Mouse (Mus musculus) MEL (cell line): ENCODE measurements around the gene Wdr35.

Source experiments
- CHD1 ChIP-seq: IDR thresholded peaks from 2 replicates; pipeline ENCODE4 v1.6.1; 2012; ENCODE audit warnings: low read depth, mild to moderate bottlenecking, inconsistent platforms, low read length, improper control_type of control experiment
- CTCF ChIP-seq, 3 experiments: IDR thresholded peaks in 2 of 3; conservative IDR thresholded peaks in 1 of 3; 2 replicates each; pipeline ENCODE4 v1.5.1; 2011 to 2012; ENCODE audit warnings: low read length in 3 of 3, low read depth in 2 of 3, mild to moderate bottlenecking in 2 of 3, improper control_type of control experiment in 1 of 3, inconsistent platforms in 1 of 3, mixed read lengths in 1 of 3, moderate library complexity in 1 of 3; ENCODE audit not compliant: control insufficient read depth in 1 of 3, insufficient read depth in 1 of 3, poor library complexity in 1 of 3, severe bottlenecking in 1 of 3
- EP300 ChIP-seq, 2 experiments: IDR thresholded peaks; 2 replicates each; pipeline ENCODE4 v1.6.1; 2011; ENCODE audit warnings: improper control_type of control experiment in 2 of 2, low read length in 2 of 2, low read depth in 1 of 2, mild to moderate bottlenecking in 1 of 2
- KAT2A ChIP-seq: conservative IDR thresholded peaks from 2 replicates; pipeline ENCODE4 v1.6.1; 2012; ENCODE audit warnings: low read depth, low read length, improper control_type of control experiment, inconsistent platforms
- MAX ChIP-seq: IDR thresholded peaks from 2 replicates; pipeline ENCODE4 v1.6.1; 2011; ENCODE audit warnings: low read length, improper control_type of control experiment
- MYB ChIP-seq: IDR thresholded peaks from 2 replicates; pipeline ENCODE4 v1.6.1; 2011; ENCODE audit warnings: mild to moderate bottlenecking, low read depth, low read length, improper control_type of control experiment
- NELFE ChIP-seq: IDR thresholded peaks from 2 replicates; pipeline ENCODE4 v1.6.1; 2011; ENCODE audit warnings: low read depth, low read length, improper control_type of control experiment
- POLR2A ChIP-seq, 2 experiments: IDR thresholded peaks; 2 replicates each; pipeline ENCODE4 v1.6.1; 2011 to 2012; ENCODE audit warnings: low read length in 2 of 2, mild to moderate bottlenecking in 2 of 2, control low read depth in 1 of 2, improper control_type of control experiment in 1 of 2, low read depth in 1 of 2, moderate library complexity in 1 of 2; ENCODE audit not compliant: control insufficient read depth in 1 of 2, insufficient read depth in 1 of 2, poor library complexity in 1 of 2
- RAD21 ChIP-seq: IDR thresholded peaks from 2 replicates; pipeline ENCODE4 v1.6.1; 2011; ENCODE audit warnings: mild to moderate bottlenecking, low read depth, low read length, improper control_type of control experiment
- RCOR1 ChIP-seq: IDR thresholded peaks from 2 replicates; pipeline ENCODE4 v1.6.1; 2012; ENCODE audit warnings: low read depth, mild to moderate bottlenecking, inconsistent platforms, low read length, improper control_type of control experiment
- ZMIZ1 ChIP-seq: IDR thresholded peaks from 2 replicates; pipeline ENCODE4 v1.6.1; 2012; ENCODE audit warnings: low read depth, mild to moderate bottlenecking, inconsistent platforms, low read length, improper control_type of control experiment, moderate library complexity

- TF ChIP-seq EP300 (IDR thresholded peaks at IDR 0.05; ENCODE audit: low read depth in 1 of 2, low read length in 2 of 2) = no peak
- TF ChIP-seq KAT2A = no peak
- TF ChIP-seq POLR2A (IDR thresholded peaks at IDR 0.05; ENCODE audit: control insufficient read depth in 1 of 2, insufficient read depth in 1 of 2, low read depth in 1 of 2, low read length in 2 of 2, poor library complexity in 1 of 2) = no peak
- no peak for TF ChIP-seq CHD1
- no peak for TF ChIP-seq RCOR1
- no peak for TF ChIP-seq RAD21
- TF ChIP-seq MAX = no peak
- TF ChIP-seq NELFE = no peak
- no peak for TF ChIP-seq MYB
- TF ChIP-seq CTCF (IDR thresholded peaks at IDR 0.05 in 2 of 3, conservative IDR thresholded peaks at IDR 0.05 in 1 of 3; ENCODE audit: control insufficient read depth in 1 of 3, insufficient read depth in 1 of 3, low read depth in 2 of 3, low read length in 3 of 3, poor library complexity in 1 of 3, severe bottlenecking in 1 of 3) = no peak
- TF ChIP-seq ZMIZ1 = no peak
Observed at GRCm38 (mm10) chr12:9059502-9059901, 85.8 kb downstream of the Wdr35 start.
